Mouse (Mus musculus) heart, embryonic 16.5 days (tissue): ENCODE measurements around the gene Kif15. TPM values are rescaled to one million over a fixed set of nuclear protein-coding genes. Genes with fewer than 3 reads are reported as not detected.

Experiments used
- ATAC-seq: fragments of 200-750 bp; cut with Nextera tagmentation; replicated peaks from 2 replicates; pipeline ENCODE4 v1.8.0; 2017; ENCODE audit warnings: moderate number of reproducible peaks; ENCODE audit not compliant: insufficient read depth, low FRiP score; ENCODE audit errors: extremely low read depth
- H3K27ac ChIP-seq: fragments of 300-500 bp; sonication (generic); 2 replicates; pipeline ENCODE4 v1.5.1; 2014; ENCODE audit warnings: mild to moderate bottlenecking, low read length, control low read depth, moderate library complexity
- H3K27me3 ChIP-seq: fragments of 300-500 bp; sonication (generic); 2 replicates; pipeline ENCODE4 v1.6.1; 2014; ENCODE audit warnings: low read length, mixed read lengths; ENCODE audit not compliant: control insufficient read depth, insufficient read depth
- H3K36me3 ChIP-seq: fragments of 300-500 bp; sonication (generic); 2 replicates; pipeline ENCODE4 v1.6.1; 2014; ENCODE audit not compliant: control insufficient read depth, insufficient read depth
- H3K4me1 ChIP-seq: fragments of 300-500 bp; sonication (generic); 2 replicates; pipeline ENCODE4 v1.6.1; 2014; ENCODE audit warnings: low read length, mixed read lengths; ENCODE audit not compliant: control insufficient read depth, insufficient read depth
- H3K4me2 ChIP-seq: fragments of 300-500 bp; sonication (generic); 2 replicates; pipeline ENCODE4 v1.6.1; 2014; ENCODE audit warnings: low read depth, mild to moderate bottlenecking, control low read depth, low read length
- H3K4me3 ChIP-seq: fragments of 300-500 bp; sonication (generic); 2 replicates; pipeline ENCODE4 v1.5.1; 2014; ENCODE audit warnings: mild to moderate bottlenecking, control low read depth, low read length
- H3K9ac ChIP-seq: fragments of 300-500 bp; sonication (generic); 2 replicates; pipeline ENCODE4 v1.6.1; 2014; ENCODE audit warnings: low read length, control low read depth
- H3K9me3 ChIP-seq: fragments of 300-500 bp; sonication (generic); replicated peaks from 2 replicates; pipeline ENCODE4 v1.6.1; 2016; ENCODE audit warnings: low read length; ENCODE audit not compliant: control insufficient read depth
- WGBS: fragments of 180-500 bp; shearing (Covaris S2); extraction: QIAGEN DNeasy Blood & Tissue Kit; methylation state at CpG from one replicate; pipeline ENCODE4 v1.1.7; 2014; 5-methylcytosine and 5-hydroxymethylcytosine counted together
- polyA plus RNA-seq: library from polyadenylated mRNA; unstranded; fragments of >200 nt; fragmentation: Nextera tagmentation; extraction: Ambion mirVana; gene quantifications from 2 replicates; pipeline ENCODE4 v1.2.1, GENCODE M21; 2015

Kif15 gene
- 23.8 and 26.6 TPM in 2 replicates for polyA plus RNA-seq

GRCm38 (mm10) chr9:122950643-122951475, at the start of gene Kif15, which contains the start of gene 1110059G10Rik:
Gene Kif15 (plus strand): TSS chr9:122951046.
Gene 1110059G10Rik (minus strand): TSS chr9:122951000.
- peak; percentile 96 for ATAC-seq
- H3K9ac ChIP-seq = peak within 1 kb of the TSS; percentile 92
- H3K4me2 ChIP-seq = peak within 1 kb of the TSS; percentile 97
- no peaks in the 10 kb centered on the region for H3K9me3 ChIP-seq
- under 1% methylated on average over 64 of the region's 64 CpGs for WGBS
- H3K4me3 ChIP-seq = peak within 1 kb of the TSS; percentile 92
- H3K4me1 ChIP-seq = peaks cover 9% of the 10 kb centered on the region
- H3K36me3 ChIP-seq = peaks cover 10% of the 10 kb centered on the region
- no peaks in the 10 kb centered on the region for H3K27me3 ChIP-seq
- H3K27ac ChIP-seq = peak within 1 kb of the TSS; percentile 72

- H3K4me1 ChIP-seq = 0 out of 2 replicates have a peak, but pooled peaks cover 2% of the 10 kb centered on the region
- H3K4me3 ChIP-seq = no peak overlapping the region
- no peak for ATAC-seq
- no peak overlapping the region for H3K9ac ChIP-seq
- peaks cover 3% of the 10 kb centered on the region for H3K36me3 ChIP-seq
- H3K27me3 ChIP-seq = no peaks in the 10 kb centered on the region
- H3K4me2 ChIP-seq = no peak overlapping the region
- 71% methylated on average over 2 of the region's 2 CpGs for WGBS
- peaks cover 3% of the 10 kb centered on the region for H3K9me3 ChIP-seq
- no peak overlapping the region for H3K27ac ChIP-seq
Observed at GRCm38 (mm10) chr9:122901047-122901446, 49.8 kb upstream of the Kif15 start.

- WGBS = 15% methylated on average over 32 of the region's 32 CpGs
- Histone ChIP-seq H3K36me3 (no peaks in the 10 kb centered on the region; the same call in 1 of the 2 replicates), H3K9me3 (peaks cover 6% of the 10 kb centered on the region; the same call in 1 of the 2 replicates), H3K27ac (no peak overlapping the region), H3K4me3 (peak overlapping the region; percentile 67), H3K4me2 (peak overlapping the region; percentile 74), H3K27me3 (no peaks in the 10 kb centered on the region), H3K9ac (peak overlapping the region; percentile 74), H3K4me1 (0 out of 2 replicates have a peak, but pooled peaks cover 2% of the 10 kb centered on the region)
- peak; percentile 90 for ATAC-seq
Observed at GRCm38 (mm10) chr9:122902717-122903535, 47.9 kb upstream of the Kif15 start.

GRCm38 (mm10) chr9:122922436-122922835, 28.4 kb upstream of the Kif15 start:
- Histone ChIP-seq H3K4me2 (peak overlapping the region; percentile 75), H3K9me3 (no peaks in the 10 kb centered on the region), H3K4me1 (peaks cover 5% of the 10 kb centered on the region; the same call in 1 of the 2 replicates), H3K9ac (peak overlapping the region; percentile 87), H3K4me3 (peak overlapping the region; percentile 75), H3K36me3 (peaks cover 27% of the 10 kb centered on the region), H3K27me3 (no peaks in the 10 kb centered on the region), H3K27ac (no peak overlapping the region)
- 27% methylated on average over 3 of the region's 3 CpGs for WGBS
- no peak for ATAC-seq

- Histone ChIP-seq H3K36me3 (peaks cover 31% of the 10 kb centered on the region), H3K4me1 (peaks cover 5% of the 10 kb centered on the region; the same call in 1 of the 2 replicates), H3K4me3 (peak within 1 kb of the TSS; percentile 75), H3K4me2 (peak within 1 kb of the TSS; percentile 75), H3K27ac (0 out of 2 replicates have a peak within 1 kb of the TSS, but pooled peaks have one; percentile 12), H3K9ac (peak within 1 kb of the TSS; percentile 87), H3K27me3 (no peaks in the 10 kb centered on the region), H3K9me3 (no peaks in the 10 kb centered on the region)
- peak; percentile 97 for ATAC-seq
- 1% methylated on average over 43 of the region's 43 CpGs for WGBS
Observed at GRCm38 (mm10) chr9:122922936-122923381, 27.9 kb upstream of the Kif15 start, which contains the start of gene Zfp105. Gene Zfp105 (plus strand): TSS chr9:122923072.

- no peak for ATAC-seq
Observed at GRCm38 (mm10) chr9:122928915-122929314, 21.9 kb upstream of the Kif15 start.

GRCm38 (mm10) chr9:122998406-122999192, 47.8 kb downstream of the Kif15 start:
- ATAC-seq = no peak
- Histone ChIP-seq H3K27me3 (no peaks in the 10 kb centered on the region), H3K36me3 (peaks cover 35% of the 10 kb centered on the region), H3K4me1 (no peaks in the 10 kb centered on the region), H3K4me2 (no peak overlapping the region), H3K9me3 (no peaks in the 10 kb centered on the region), H3K9ac (no peak overlapping the region), H3K4me3 (no peak overlapping the region), H3K27ac (no peak overlapping the region)
- WGBS = 87% methylated on average over 10 of the region's 10 CpGs

More at GRCm38 (mm10) chr9:122928915-122929314, 21.9 kb upstream of the Kif15 start:
- H3K4me3 ChIP-seq = no peak overlapping the region
- WGBS = 74% methylated on average over 3 of the region's 3 CpGs
- H3K4me1 ChIP-seq = peaks cover under 1% of the 10 kb centered on the region; the same call in 1 of the 2 replicates
- no peak overlapping the region for H3K27ac ChIP-seq
- H3K4me2 ChIP-seq = no peak overlapping the region
- H3K9me3 ChIP-seq = peaks cover 8% of the 10 kb centered on the region
- no peak overlapping the region for H3K9ac ChIP-seq
- H3K27me3 ChIP-seq = no peaks in the 10 kb centered on the region
- H3K36me3 ChIP-seq = peaks cover 64% of the 10 kb centered on the region

- Histone ChIP-seq H3K36me3 (peaks cover 36% of the 10 kb centered on the region), H3K4me2 (no peak overlapping the region), H3K4me1 (no peaks in the 10 kb centered on the region), H3K9ac (no peak overlapping the region), H3K27me3 (no peaks in the 10 kb centered on the region), H3K27ac (no peak overlapping the region), H3K4me3 (no peak overlapping the region), H3K9me3 (no peaks in the 10 kb centered on the region)
- WGBS = 91% methylated on average over 4 of the region's 4 CpGs
- ATAC-seq = no peak
Observed at GRCm38 (mm10) chr9:122999193-122999586, 48.3 kb downstream of the Kif15 start.
